Comparison of ENCODE assay signal across 23 mouse cellular contexts in genomic region chr2:135901015-135901414, GRCm38 (mm10).
DNase-seq lines count a peak whose midpoint lies in the region; ATAC-seq lines count a peak whose summit lies in the region.
"Had no signal": no experiment of that assay in that cellular context is flagged by ENCODE, and none has a peak within 500 bp of the region (broad histone marks: within the 10 kb centered on the region; RNA-seq: fewer than 3 reads in every experiment).

No protein-coding gene starts in this region.

- WGBS in heart, embryonic 11.5 days (ENCODE audit: insufficient replicate concordance): 83% methylated on average over 4 of the region's 4 CpGs

- intact Hi-C loops in gastrocnemius, postnatal 14 days (cut with DNase I; ENCODE audit: low total_unique reads): no loop called here

- H3K27me3 ChIP-seq in heart, embryonic 11.5 days (ENCODE audit: control insufficient read depth, insufficient read depth, low read length): no peaks in the 10 kb centered on the region
- H3K27me3 ChIP-seq: CH12.LX, Patski had no signal

- H3K9ac ChIP-seq in heart, embryonic 11.5 days (ENCODE audit: low read depth, low read length): no peak overlapping the region

- no peak overlapping the region for H3K27ac ChIP-seq in heart, embryonic 11.5 days (ENCODE audit: low read depth, low read length)

- H3K4me1 ChIP-seq in heart, embryonic 11.5 days (ENCODE audit: control insufficient read depth, insufficient read depth, low read length): peaks cover 16% of the 10 kb centered on the region

- H3K4me3 ChIP-seq in heart, embryonic 11.5 days (ENCODE audit: low read depth, low read length): no peak overlapping the region

- no peak overlapping the region for H3K4me2 ChIP-seq in heart, embryonic 11.5 days

- no peaks in the 10 kb centered on the region for H3K36me3 ChIP-seq in heart, embryonic 11.5 days (ENCODE audit: control insufficient read depth, insufficient read depth, low read length)
- H3K36me3 ChIP-seq: G1E had no signal

- no peaks in the 10 kb centered on the region for H3K9me3 ChIP-seq in heart, embryonic 11.5 days (replicated peaks; ENCODE audit: control insufficient read depth, low read length)

- peak; percentile 16 for DNase-seq in CD4-positive helper T cell, adult 2 months (ENCODE audit: low read depth, low spot score)
- no peak for DNase-seq in layer of hippocampus, postnatal 25 days (ENCODE audit: extremely low spot score in 1 of 2, low spot score in 1 of 2)
- DNase-seq in gastrocnemius, postnatal 14 days: no peak
- no peak for DNase-seq in layer of hippocampus, adult 9-11 months
- DNase-seq: adrenal gland, adult 2 months; adrenal gland, adult 8-10 months; adrenal gland, postnatal 10 days; adrenal gland, postnatal 14 days; adrenal gland, postnatal 25 days; adrenal gland, postnatal 36 days; B cell, adult 2 months; cerebellum, adult 11 months; cerebellum, adult 11-12 months; cerebellum, adult 18-20 months; cerebellum, adult 2 months; cerebellum, adult 8-10 months had no signal

- peak; percentile 69 for ATAC-seq in CD4-positive, CD25-positive, alpha-beta regulatory T cell, adult 4 months
- ATAC-seq in activated CD4-positive, CD25-positive, alpha-beta regulatory T cell, adult 4 months: peak; percentile 70
- ATAC-seq in inflammation-experienced regulatory T-cells, adult 6 months: peak; percentile 74
- ATAC-seq in heart, embryonic 11.5 days (replicated peaks; ENCODE audit: insufficient number of reproducible peaks, low FRiP score, low TSS enrichment): no peak
- ATAC-seq: Patski had no signal
